Mouse (Mus musculus) spleen, adult 2 months (tissue): ENCODE results near the gene Erv3. TPM values are rescaled to one million over a fixed set of nuclear protein-coding genes. Genes with fewer than 3 reads are reported as not detected.

ENCODE experiments used
- DNase-seq, 2 experiments: peaks; one replicate each; pipeline versions ENCODE4 v3.0.0 to v3.0.0-alpha.2; 2012 to 2021; ENCODE audit warnings: low spot score in 2 of 2, low read depth in 1 of 2
- H3K27ac ChIP-seq: fragments of 200-500 bp; 2 replicates; pipeline ENCODE4 v1.5.1; 2012; ENCODE audit warnings: low read length, inconsistent platforms; ENCODE audit not compliant: insufficient read depth
- H3K27me3 ChIP-seq: fragments of 200-500 bp; 2 replicates; pipeline ENCODE4 v1.6.1; 2012; ENCODE audit warnings: mild to moderate bottlenecking, moderate library complexity, low read length, inconsistent platforms; ENCODE audit not compliant: control insufficient read depth, insufficient read depth
- H3K36me3 ChIP-seq: fragments of 200-500 bp; 2 replicates; pipeline ENCODE4 v1.6.1; 2012; ENCODE audit warnings: mild to moderate bottlenecking, low read length, inconsistent platforms; ENCODE audit not compliant: control insufficient read depth, insufficient read depth
- H3K4me1 ChIP-seq: fragments of 200-500 bp; 2 replicates; pipeline ENCODE4 v1.6.1; 2011; ENCODE audit warnings: inconsistent platforms; ENCODE audit not compliant: control insufficient read depth, insufficient read depth, insufficient read length
- H3K4me3 ChIP-seq: fragments of 200-500 bp; 2 replicates; pipeline ENCODE4 v1.5.1; 2011; ENCODE audit warnings: mild to moderate bottlenecking, inconsistent platforms; ENCODE audit not compliant: insufficient read depth, insufficient read length; ENCODE audit errors: extremely low read depth
- CTCF ChIP-seq: fragments of 200-500 bp; IDR thresholded peaks from 2 replicates; pipeline ENCODE4 v1.5.1; 2011; ENCODE audit warnings: mild to moderate bottlenecking, inconsistent platforms; ENCODE audit not compliant: insufficient read depth, insufficient read length, insufficient replicate concordance; ENCODE audit errors: extremely low read depth
- POLR2A ChIP-seq: fragments of 200-500 bp; IDR thresholded peaks from 2 replicates; pipeline ENCODE4 v1.6.1; 2011; ENCODE audit warnings: low read depth, low read length, inconsistent platforms
- whole genome bisulfite sequencing: fragments of 180-500 bp; shearing (Covaris S2); methylation state at CpG from one replicate; pipeline ENCODE4 v1.1.7; 2018; 5-methylcytosine and 5-hydroxymethylcytosine counted together
- polyA plus RNA-seq: library from polyadenylated mRNA; depleted of rRNA; stranded (reverse); fragments of >200 nt; gene quantifications from 2 replicates; pipeline ENCODE4 v1.2.3, GENCODE M21; 2012

Erv3 gene
- polyA plus RNA-seq, 1 experiment, result not detected

- Histone ChIP-seq H3K27ac (peak overlapping the region; percentile 45; the same call in 1 of the 2 replicates), H3K4me1 (no peaks in the 10 kb centered on the region; the same call in 1 of the 2 replicates), H3K4me3 (no peak overlapping the region), H3K36me3 (no peaks in the 10 kb centered on the region), H3K27me3 (no peaks in the 10 kb centered on the region)
- DNase-seq, result no peak
- no peak for TF ChIP-seq CTCF
- TF ChIP-seq POLR2A, result no peak
- WGBS, result 55% methylated on average over 2 of the region's 2 CpGs
These were observed 34.0 kb downstream of the Erv3 start for GRCm38 (mm10) chr2:131825498-131825897.

GRCm38 (mm10) chr2:131823931-131824330 is 35.6 kb downstream of the Erv3 start:
- H3K4me1 ChIP-seq, result no peaks in the 10 kb centered on the region; the same call in 1 of the 2 replicates
- 54% methylated on average over 2 of the region's 2 CpGs for WGBS
- H3K27ac ChIP-seq, result no peak overlapping the region

GRCm38 (mm10) chr2:131822492-131822891 is 37.1 kb downstream of the Erv3 start:
- H3K4me1 ChIP-seq, result no peaks in the 10 kb centered on the region; the same call in 1 of the 2 replicates
- TF ChIP-seq POLR2A (no peak), CTCF (no peak)
- no peaks in the 10 kb centered on the region for H3K27me3 ChIP-seq
- H3K4me3 ChIP-seq, result no peak overlapping the region
- H3K27ac ChIP-seq, result no peak overlapping the region
- H3K36me3 ChIP-seq, result no peaks in the 10 kb centered on the region
- WGBS, result 32% methylated on average over 3 of the region's 3 CpGs
- DNase-seq, result no peak

More at GRCm38 (mm10) chr2:131823931-131824330, 35.6 kb downstream of the Erv3 start:
- no peak overlapping the region for H3K4me3 ChIP-seq
- no peaks in the 10 kb centered on the region for H3K36me3 ChIP-seq
- no peak for DNase-seq
- TF ChIP-seq POLR2A, result no peak
- TF ChIP-seq CTCF, result no peak
- no peaks in the 10 kb centered on the region for H3K27me3 ChIP-seq

DNA sequence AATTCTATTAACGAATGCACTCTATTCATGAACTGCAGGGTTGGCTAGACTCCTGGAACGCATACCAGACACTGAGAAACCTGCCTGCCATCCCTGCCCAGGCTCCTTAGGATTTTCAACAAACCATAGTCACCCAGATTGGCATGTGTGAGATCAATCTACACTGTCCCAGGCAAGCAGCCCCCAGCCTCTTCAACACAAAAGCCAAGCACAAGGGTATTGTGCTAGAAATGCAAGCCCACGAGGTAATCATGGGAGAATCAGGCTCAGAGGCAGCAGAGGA is 37.9 kb downstream of the Erv3 start:
- Histone ChIP-seq H3K27me3 (no peaks in the 10 kb centered on the region), H3K27ac (no peak overlapping the region), H3K4me3 (no peak overlapping the region), H3K4me1 (no peaks in the 10 kb centered on the region; the same call in 1 of the 2 replicates), H3K36me3 (no peaks in the 10 kb centered on the region)
- WGBS, result 73% methylated on average over 3 of the region's 3 CpGs
- no peak for TF ChIP-seq CTCF
- no peak for TF ChIP-seq POLR2A
- DNase-seq, result no peak

GRCm38 (mm10) chr2:131820932-131821707 is 38.4 kb downstream of the Erv3 start:
- 25% methylated on average over 6 of the region's 6 CpGs for WGBS
- peak; percentile 23; the same call in 1 of the 2 replicates for TF ChIP-seq CTCF
- TF ChIP-seq POLR2A, result no peak
- Histone ChIP-seq H3K4me3 (no peak overlapping the region), H3K27ac (no peak overlapping the region), H3K27me3 (no peaks in the 10 kb centered on the region), H3K4me1 (no peaks in the 10 kb centered on the region; the same call in 1 of the 2 replicates), H3K36me3 (no peaks in the 10 kb centered on the region)
- DNase-seq, result peak; percentile 45 to 71

DNA sequence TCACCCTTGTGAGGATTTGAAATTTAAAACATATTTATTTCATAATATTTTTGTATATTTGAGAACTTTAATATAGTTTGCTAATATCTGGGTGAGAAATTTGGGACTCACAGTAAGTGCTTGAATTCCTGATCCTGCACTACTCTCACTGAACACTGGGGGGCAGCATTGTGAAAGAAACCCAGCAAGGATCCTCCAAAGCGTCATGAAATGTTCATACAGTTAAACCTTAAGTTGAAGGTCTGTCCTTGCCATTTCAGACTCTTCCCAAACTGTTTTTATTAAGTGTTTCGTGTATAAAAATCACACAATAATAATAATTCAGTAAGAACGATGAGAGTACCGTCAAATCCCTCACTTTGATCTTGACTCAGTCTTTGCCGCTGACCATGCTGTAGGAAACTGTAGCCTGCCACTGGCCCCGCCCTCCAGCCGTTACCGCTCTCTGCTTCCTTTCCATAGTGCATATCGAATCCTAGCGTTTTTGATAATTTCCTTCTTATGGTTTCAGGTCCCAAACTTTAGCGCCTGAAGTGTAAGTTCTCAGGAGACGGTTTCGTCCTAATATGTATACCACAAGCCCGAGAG is 39.4 kb downstream of the Erv3 start:
- TF ChIP-seq CTCF, result peak; percentile 67; the same call in 1 of the 2 replicates
- no peak for TF ChIP-seq POLR2A
- Histone ChIP-seq H3K27me3 (no peaks in the 10 kb centered on the region), H3K4me1 (no peaks in the 10 kb centered on the region; the same call in 1 of the 2 replicates), H3K36me3 (no peaks in the 10 kb centered on the region), H3K4me3 (no peak overlapping the region), H3K27ac (no peak overlapping the region)
- WGBS, result 16% methylated on average over 14 of the region's 14 CpGs
- DNase-seq, result peak; percentile 64 to 75

GRCm38 (mm10) chr2:131814327-131814726 is 45.2 kb downstream of the Erv3 start:
- 85% methylated on average over 10 of the region's 10 CpGs for WGBS
- Histone ChIP-seq H3K27me3 (no peaks in the 10 kb centered on the region), H3K4me3 (no peak overlapping the region), H3K27ac (no peak overlapping the region), H3K4me1 (no peaks in the 10 kb centered on the region), H3K36me3 (no peaks in the 10 kb centered on the region)
- no peak for TF ChIP-seq POLR2A
- no peak for TF ChIP-seq CTCF
- no peak for DNase-seq
